Mouse (Mus musculus) urinary bladder, postnatal 25 days (tissue): ENCODE measurements at regions not wholly inside any gene's neighbourhood (a gene's known extent, or its start where the extent isn't known, plus 50 kb on each side); places are given as distances from the start of the nearest gene placed in this dataset.
"Not testable (repeated sequence)": the region's sequence is repeated elsewhere in the genome, so short reads cannot be mapped to it uniquely, and the experiment has no call there.

Experiments
- DNase-seq: peaks from one replicate; pipeline ENCODE4 v3.0.0; 2022; ENCODE audit warnings: low spot score

GRCm38 (mm10) chr3:80079801-80080418 lies 195.6 kb downstream of the Fam198b start:
- peak; percentile 64 for DNase-seq

DNA sequence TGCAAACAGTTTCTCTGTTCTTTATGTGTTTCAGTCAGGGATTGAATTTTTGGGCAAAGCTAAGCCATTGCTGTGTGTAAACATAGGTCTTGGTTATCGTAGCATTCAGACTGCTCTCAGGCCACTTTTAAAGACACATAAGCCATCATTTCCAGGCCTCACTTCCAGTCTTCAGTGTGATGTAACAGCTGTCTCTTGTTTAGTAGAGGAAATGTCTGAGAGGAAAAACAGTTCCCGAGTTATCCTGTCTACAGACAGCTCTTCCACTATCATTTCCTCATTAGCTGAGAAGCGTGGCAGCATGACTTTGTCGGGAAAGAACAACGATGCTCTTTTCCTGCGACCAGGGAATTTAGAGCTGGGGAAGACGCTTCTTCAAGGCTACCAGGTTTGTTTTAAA lies 196.9 kb downstream of the Fam198b start:
- DNase-seq: no peak

- DNase-seq: no peak
Observed at GRCm38 (mm10) chr3:80082780-80083519, 198.6 kb downstream of the Fam198b start.

GRCm38 (mm10) chr3:80084168-80084567 lies 199.8 kb downstream of the Fam198b start:
- DNase-seq: no peak

GRCm38 (mm10) chr3:80099625-80100024 lies 215.3 kb downstream of the Fam198b start:
- DNase-seq: no peak

DNA sequence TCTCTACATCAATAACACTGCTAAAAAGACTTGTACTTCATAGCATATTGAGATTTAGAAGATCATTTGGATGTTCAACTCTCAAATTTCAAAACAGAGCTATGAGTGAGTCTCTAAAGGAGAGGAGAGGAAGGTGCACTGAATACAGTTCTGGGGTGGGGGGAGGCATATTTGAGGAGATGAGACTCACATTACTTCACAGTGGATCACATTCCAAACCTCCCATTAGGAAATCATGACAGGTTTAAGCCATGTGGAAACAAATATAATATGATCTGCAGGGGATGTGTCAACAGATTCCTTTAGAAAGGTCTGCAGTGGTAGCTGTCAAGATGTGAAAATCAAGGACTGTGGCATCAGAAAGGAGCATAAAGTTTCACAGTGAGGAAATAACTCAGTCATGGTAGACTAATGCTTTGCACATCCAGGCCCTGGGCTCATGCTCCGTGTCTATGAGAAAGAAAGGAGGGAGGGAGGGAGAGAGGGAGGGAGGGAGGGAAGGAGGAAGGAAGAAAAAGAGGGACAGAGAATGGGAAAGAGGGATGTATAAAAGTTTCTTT lies 235.9 kb downstream of the Fam198b start:
- DNase-seq: no peak

- DNase-seq: no peak
Observed at GRCm38 (mm10) chr3:80123666-80124065, 239.3 kb downstream of the Fam198b start.

DNA sequence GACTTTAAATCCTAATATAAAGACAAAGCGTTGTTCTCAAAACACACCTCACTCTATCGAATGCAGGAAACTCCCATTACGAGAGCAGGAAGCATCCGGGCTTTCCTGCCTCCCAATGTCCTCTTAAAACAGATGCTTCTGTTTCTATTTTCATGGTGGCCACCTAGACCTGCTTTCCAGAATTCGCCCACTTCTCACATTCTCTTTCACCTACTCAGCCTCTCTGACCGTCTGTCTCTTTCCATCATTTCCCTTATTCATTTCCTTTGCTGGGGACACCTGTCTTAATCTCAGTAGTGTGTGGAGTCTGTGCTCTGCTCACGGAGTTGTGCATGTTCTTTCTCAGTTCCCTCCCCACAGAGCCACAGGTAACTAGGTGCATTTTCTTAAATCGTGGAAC lies 240.3 kb downstream of the Fam198b start:
- no peak for DNase-seq

DNA sequence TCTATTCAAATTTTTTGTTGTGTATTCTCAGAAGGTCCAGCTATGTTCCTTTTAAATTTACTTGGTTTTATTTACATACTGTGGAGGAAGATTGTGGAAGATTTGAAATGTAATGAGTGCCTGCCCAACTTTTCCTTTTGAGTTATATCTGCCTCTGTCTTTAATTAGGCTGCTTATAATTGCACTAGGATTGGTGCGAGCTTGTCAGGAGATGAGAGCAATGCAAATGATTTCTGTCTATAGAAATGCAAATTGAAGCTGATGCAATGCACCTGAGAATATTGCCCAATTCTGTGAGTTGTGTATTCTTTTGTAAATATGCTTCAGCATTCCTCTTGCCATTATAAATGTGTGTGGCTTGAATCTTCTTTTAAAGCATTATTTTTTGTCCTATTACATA lies 257.4 kb downstream of the Fam198b start:
- no peak for DNase-seq

GRCm38 (mm10) chr3:80160473-80160872 lies 276.1 kb downstream of the Fam198b start:
- no peak for DNase-seq

DNA sequence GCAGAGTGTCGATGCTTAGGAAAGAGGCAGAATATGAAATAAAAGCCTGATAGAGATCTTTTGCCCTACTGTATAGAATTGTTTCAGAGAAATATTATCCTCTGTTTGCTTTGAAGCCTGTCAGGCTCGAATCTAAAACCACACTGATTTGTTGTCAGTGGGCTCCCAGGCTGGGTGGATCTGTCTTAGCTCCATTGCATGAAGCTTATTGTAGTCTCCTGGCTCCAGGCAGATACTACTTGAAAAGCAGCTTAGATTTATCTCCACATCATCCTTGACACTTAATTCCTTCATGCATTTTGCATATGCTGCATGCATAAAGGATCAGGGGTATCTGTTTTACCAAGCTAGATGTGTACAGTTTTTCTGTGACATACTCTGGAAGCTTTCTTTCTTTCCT lies 297.4 kb downstream of the Fam198b start:
- no peak for DNase-seq

DNA sequence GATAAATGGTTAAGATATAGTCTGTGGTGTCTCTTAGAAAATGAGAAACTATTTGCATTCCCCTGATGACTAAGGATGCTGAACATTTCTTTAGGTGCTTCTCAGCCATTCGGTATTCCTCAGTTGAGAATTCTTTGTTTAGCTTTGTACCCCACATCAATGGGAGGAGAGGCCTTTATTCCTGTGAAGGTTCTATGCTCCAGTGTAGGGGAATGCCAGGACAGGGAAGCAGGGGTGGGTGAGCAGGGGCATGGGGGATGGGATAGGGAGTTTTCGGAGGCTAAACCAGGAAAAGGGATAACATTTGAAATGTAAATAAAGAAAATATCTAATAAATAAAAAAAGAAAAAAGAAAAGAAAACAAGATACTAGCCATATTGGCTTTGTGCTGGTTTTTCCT lies 297.8 kb downstream of the Fam198b start:
- DNase-seq: not testable (repeated sequence)

GRCm38 (mm10) chr3:80187406-80187805 lies 303.1 kb downstream of the Fam198b start:
- DNase-seq: no peak

DNA sequence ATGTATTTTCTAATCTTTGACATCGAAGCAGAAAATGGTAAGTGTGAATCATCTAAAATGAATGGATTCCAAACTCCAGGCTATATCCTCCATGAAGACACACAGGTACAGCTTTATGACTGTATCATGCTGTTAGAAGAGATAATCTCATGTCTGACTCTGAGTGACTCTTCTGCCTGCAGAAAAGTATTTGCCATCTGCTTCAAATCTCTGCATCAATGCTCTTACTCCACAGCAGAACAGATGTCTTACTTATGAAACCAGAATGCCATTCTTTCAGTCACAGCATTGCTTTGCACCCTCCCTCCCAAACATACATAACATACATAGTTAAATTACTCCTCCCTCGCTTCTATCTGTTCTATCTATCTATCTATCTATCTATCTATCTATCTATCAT lies 316.6 kb downstream of the Fam198b start:
- DNase-seq: no peak

- no peak for DNase-seq
Observed at GRCm38 (mm10) chr3:80204821-80205220, 320.5 kb downstream of the Fam198b start.

DNA sequence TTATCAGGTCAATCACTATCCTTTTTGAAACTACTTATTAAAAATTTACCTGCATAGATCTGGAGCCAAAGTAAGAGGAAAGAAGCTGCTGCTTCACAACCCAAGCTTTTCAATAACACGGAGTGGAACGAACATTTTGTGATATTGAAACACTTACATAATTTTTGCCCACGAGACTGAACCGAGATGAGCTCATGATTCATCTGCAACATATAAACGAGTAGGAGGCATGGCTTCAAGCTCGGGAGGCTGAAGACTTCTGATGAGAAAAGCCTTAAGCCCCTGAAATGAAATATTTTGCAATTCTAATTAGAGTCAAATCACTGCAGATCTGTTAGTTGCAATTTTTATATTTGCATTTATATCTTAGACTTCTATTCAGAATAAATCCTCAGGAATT lies 321.0 kb downstream of the Fam198b start:
- DNase-seq: no peak

GRCm38 (mm10) chr3:80207022-80207421 lies 322.7 kb downstream of the Fam198b start:
- DNase-seq: no peak

DNA sequence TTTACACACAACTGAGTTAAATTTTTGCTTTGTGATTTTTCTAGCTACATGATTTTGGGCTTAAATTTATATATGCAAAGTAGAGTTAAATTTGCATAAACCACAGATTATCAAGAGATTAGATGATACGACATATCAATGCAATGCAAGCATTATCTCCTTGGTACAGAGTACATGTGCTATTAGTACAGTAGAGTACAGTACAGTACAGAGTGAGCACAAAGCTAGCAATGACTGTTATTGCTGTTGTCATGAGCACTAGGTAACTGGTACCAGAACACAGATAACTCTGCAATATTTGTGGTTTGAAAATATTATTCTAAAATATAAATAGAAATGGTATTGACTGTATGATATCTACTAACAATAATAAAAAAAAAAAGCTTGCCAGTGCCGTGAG lies 323.7 kb downstream of the Fam198b start:
- no peak for DNase-seq

DNA sequence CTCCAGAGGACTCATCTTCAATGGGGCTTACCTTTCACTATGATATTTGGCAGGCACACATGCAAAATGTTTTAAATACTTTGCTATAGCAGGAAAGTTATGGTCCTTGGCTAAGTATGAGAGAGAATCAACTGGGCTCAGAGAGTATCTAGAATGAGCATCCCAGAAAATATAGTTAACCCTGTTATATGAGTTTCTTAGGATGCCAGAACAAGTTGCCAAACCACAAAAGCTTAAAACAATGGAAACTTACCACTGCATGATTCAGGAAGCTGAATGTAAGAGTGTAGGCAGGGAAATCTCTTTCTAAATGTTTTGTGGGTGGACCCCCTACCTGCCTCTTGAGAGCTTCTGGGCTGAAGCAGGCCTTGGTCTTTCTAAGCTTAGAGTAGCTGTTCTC lies 325.3 kb downstream of the Fam198b start:
- no peak for DNase-seq

GRCm38 (mm10) chr3:80211323-80212109 lies 327.2 kb downstream of the Fam198b start:
- DNase-seq: no peak

DNA sequence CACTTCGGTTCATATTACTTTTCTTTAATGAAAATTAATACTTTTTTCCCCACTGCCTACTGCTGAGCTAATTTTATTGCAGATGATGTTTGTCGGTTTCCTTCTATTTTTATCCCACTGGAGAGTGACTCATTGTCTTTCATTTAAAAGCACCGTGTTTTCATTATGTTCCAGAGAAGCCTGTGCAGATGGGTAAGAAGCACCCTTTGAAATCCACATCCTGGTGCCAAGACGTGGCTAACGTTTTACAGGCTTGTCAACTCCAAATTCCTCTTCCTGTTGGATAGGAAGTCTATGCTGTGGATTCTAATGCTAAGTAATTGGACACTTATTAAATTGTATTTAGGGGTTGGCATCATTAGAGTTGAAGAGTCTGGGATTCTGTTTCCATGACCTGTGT lies 364.3 kb downstream of the Fam198b start:
- DNase-seq: no peak

DNA sequence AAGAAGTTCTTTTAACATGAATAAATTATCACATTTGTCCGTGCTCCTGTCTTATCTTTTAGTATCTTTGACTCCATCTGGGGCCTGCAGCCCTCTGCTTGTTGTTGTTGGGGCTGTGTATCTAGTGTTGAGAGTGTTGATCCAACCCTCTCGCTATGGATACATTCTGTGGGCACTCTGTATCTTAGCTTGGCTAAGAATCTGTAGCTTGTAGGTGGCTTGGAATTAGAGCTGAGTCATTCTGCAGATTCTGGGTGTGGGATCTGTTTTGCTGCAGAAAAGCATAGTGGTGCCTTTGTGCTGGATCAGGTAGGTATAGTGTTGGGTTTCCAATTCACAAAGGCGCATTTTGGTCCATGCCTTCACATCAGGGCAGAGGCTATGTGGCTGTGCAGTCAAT lies 365.6 kb downstream of the Fam198b start:
- DNase-seq: no peak

DNA sequence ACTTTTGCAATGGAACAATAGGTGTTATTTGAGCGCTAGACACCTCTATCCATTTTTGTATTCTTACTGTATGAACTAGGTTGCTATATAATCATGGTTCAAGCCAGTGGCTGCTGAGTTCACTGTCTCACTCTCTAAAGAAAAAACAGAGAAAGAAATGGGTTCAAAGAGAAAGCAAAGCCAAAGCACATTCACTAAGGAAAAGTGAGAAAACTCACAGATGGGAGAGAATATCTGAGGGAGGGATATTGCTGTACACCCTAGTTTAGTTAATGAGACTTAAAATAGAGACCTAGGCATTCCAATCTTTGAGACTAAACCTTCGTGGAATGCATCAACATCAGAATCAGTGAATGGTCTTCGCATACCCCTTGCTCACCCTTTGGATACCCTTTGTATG lies 371.0 kb downstream of the Fam198b start:
- no peak for DNase-seq
